Mouse (Mus musculus): ENCODE measurements at regions not wholly inside any gene's neighbourhood (a gene's known extent, or its start where the extent isn't known, plus 50 kb on each side); places are given as distances from the start of the nearest gene placed in this dataset.

DNA sequence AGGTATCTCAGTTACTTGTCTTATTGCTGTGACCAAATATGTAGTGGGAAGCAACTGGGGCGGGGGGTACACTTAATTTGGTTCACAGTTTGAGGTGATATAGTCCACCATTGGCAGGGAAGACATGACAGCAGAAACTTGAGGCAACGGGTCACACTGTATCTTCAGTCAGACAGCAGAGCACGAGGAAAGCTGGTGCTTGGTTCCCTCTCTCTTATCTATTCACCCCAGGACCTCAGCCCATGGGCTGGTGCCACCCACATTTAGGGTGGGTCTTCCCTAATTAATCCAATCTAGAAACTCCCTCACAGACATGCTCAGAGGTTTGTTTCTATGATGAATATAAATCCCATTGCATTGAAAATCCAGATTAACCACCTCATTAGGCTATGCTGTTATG lies 56.5 kb downstream of the Otud1 start:
- TF ChIP-seq CTCF (IDR thresholded peaks at IDR 0.05; ENCODE audit: extremely low read depth, insufficient read length, insufficient replicate concordance, low read depth, low read length) (no peak), POLR2A (IDR thresholded peaks at IDR 0.05; ENCODE audit: low read depth, low read length) (no peak)
